Mouse (Mus musculus) stomach, embryonic 14.5 days (tissue): ENCODE results near the gene 9930111J21Rik1. TPM values are rescaled to one million over a fixed set of nuclear protein-coding genes. Genes with fewer than 3 reads are reported as not detected.
"Not testable (repeated sequence)": the region's sequence is repeated elsewhere in the genome, so short reads cannot be mapped to it uniquely, and the experiment has no call there.

Experiments used
- ATAC-seq: fragments of 200-750 bp; cut with Nextera tagmentation; 2 replicates; pipeline ENCODE4 v1.8.0; 2017; ENCODE audit warnings: low read depth, moderate TSS enrichment; ENCODE audit not compliant: insufficient number of reproducible peaks, insufficient read depth, low FRiP score
- H3K27ac ChIP-seq: fragments of 300-500 bp; sonication (generic); 2 replicates; pipeline ENCODE4 v1.5.1; 2014; ENCODE audit warnings: mild to moderate bottlenecking, low read length, moderate library complexity, mixed read lengths
- H3K27me3 ChIP-seq: fragments of 300-500 bp; sonication (generic); 2 replicates; pipeline ENCODE4 v1.6.1; 2014; ENCODE audit warnings: low read length, control low read depth, mixed read lengths; ENCODE audit not compliant: control insufficient read depth, insufficient read depth
- H3K36me3 ChIP-seq: fragments of 300-500 bp; sonication (generic); 2 replicates; pipeline ENCODE4 v1.6.1; 2014; ENCODE audit warnings: mild to moderate bottlenecking, control low read depth, low read length, moderate library complexity, mixed read lengths; ENCODE audit not compliant: control insufficient read depth, insufficient read depth
- H3K4me1 ChIP-seq: fragments of 300-500 bp; sonication (generic); 2 replicates; pipeline ENCODE4 v1.6.1; 2014; ENCODE audit warnings: low read length, control low read depth, mixed read lengths; ENCODE audit not compliant: control insufficient read depth, insufficient read depth
- H3K4me2 ChIP-seq: fragments of 300-500 bp; sonication (generic); replicated peaks from 2 replicates; pipeline ENCODE4 v1.6.1; 2014; ENCODE audit warnings: low read depth, low read length, control low read depth
- H3K4me3 ChIP-seq: fragments of 300-500 bp; sonication (generic); 2 replicates; pipeline ENCODE4 v1.5.1; 2014; ENCODE audit warnings: low read depth, low read length, control low read depth
- H3K9ac ChIP-seq: fragments of 300-500 bp; sonication (generic); replicated peaks from 2 replicates; pipeline ENCODE4 v1.6.1; 2014; ENCODE audit warnings: low read depth, mild to moderate bottlenecking, control low read depth, low read length, moderate library complexity, mixed read lengths
- H3K9me3 ChIP-seq: fragments of 300-500 bp; sonication (generic); 2 replicates; pipeline ENCODE4 v1.6.1; 2016; ENCODE audit warnings: low read depth, low read length, control low read depth; ENCODE audit not compliant: control insufficient read depth
- WGBS: fragments of 180-500 bp; shearing (Covaris S2); extraction: QIAGEN DNeasy Blood & Tissue Kit; methylation state at CpG from one replicate; pipeline ENCODE4 v1.1.7; 2014; 5-methylcytosine and 5-hydroxymethylcytosine counted together
- polyA plus RNA-seq: library from polyadenylated mRNA; unstranded; fragments of >200 nt; fragmentation: Nextera tagmentation; extraction: Ambion mirVana; gene quantifications from 2 replicates; pipeline ENCODE4 v1.2.1, GENCODE M21; 2014

Gene 9930111J21Rik1
- polyA plus RNA-seq, 1 experiment from 2014 or later, result 0.67 TPM

- H3K36me3 ChIP-seq, H3K9ac ChIP-seq, ATAC-seq, H3K4me1 ChIP-seq, H3K4me3 ChIP-seq, H3K4me2 ChIP-seq, H3K27me3 ChIP-seq, H3K27ac ChIP-seq, H3K9me3 ChIP-seq: not testable (repeated sequence)
- WGBS, result 81% methylated on average over 2 of the region's 3 CpGs
These were observed 9.0 kb upstream of the 9930111J21Rik1 start for GRCm38 (mm10) chr11:48988219-48988618.

- H3K9ac ChIP-seq, H3K36me3 ChIP-seq, ATAC-seq, H3K27me3 ChIP-seq, H3K27ac ChIP-seq, H3K9me3 ChIP-seq, H3K4me3 ChIP-seq, H3K4me1 ChIP-seq, H3K4me2 ChIP-seq: not testable (repeated sequence)
- no CpG with 5 or more reads among the region's 3 CpGs for WGBS
These were observed 3.6 kb upstream of the 9930111J21Rik1 start for GRCm38 (mm10) chr11:48982848-48983247.

- no CpG with 5 or more reads among the region's 5 CpGs for WGBS
- H3K27ac ChIP-seq, H3K4me1 ChIP-seq, ATAC-seq, H3K4me2 ChIP-seq, H3K36me3 ChIP-seq, H3K27me3 ChIP-seq, H3K9me3 ChIP-seq, H3K9ac ChIP-seq, H3K4me3 ChIP-seq: not testable (repeated sequence)
These were observed 854 bp upstream of the 9930111J21Rik1 start for GRCm38 (mm10) chr11:48980052-48980451.

- not testable (repeated sequence) for H3K9ac ChIP-seq, H3K9me3 ChIP-seq, H3K27ac ChIP-seq, H3K36me3 ChIP-seq, H3K27me3 ChIP-seq, ATAC-seq, H3K4me1 ChIP-seq, H3K4me3 ChIP-seq, H3K4me2 ChIP-seq
- no CpG with 5 or more reads among the region's 1 CpGs for WGBS
These were observed 808 bp downstream of the 9930111J21Rik1 start, which contains the start of gene Olfr56 for GRCm38 (mm10) chr11:48978240-48978939. Gene Olfr56, plus strand, starts transcription at chr11:48978889.

- not testable (repeated sequence) for H3K4me1 ChIP-seq, H3K4me2 ChIP-seq, H3K4me3 ChIP-seq, H3K27me3 ChIP-seq, ATAC-seq, H3K36me3 ChIP-seq, H3K27ac ChIP-seq, H3K9ac ChIP-seq, H3K9me3 ChIP-seq
- WGBS, result no CpG with 5 or more reads among the region's 1 CpGs
These were observed 4.5 kb downstream of the 9930111J21Rik1 start for GRCm38 (mm10) chr11:48974686-48975085.

DNA sequence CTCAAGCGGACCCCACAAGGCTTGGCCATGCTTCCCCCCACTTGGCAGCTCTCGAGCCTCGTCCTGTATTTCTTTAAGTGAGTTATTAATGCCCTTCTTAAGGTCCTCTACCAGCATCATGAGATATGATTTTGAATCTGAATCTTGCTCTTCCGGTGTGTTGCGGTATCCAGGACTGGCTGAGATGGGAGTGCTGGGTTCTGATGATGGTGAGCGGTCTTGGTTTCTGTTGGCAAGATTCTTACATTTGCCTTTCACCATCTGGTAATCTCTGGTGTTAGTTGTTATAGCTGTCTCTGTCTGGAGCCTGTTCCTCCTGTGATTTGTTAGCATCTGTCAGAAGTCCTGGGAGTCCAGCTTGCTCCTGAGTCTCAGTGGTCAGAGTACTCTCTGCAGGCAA, 33.1 kb downstream of the 9930111J21Rik1 start, which contains the start of gene Psme2b:
Gene Psme2b (minus strand): TSS at position 101 of the 400 bp plus-strand sequence.
- H3K9ac ChIP-seq, H3K9me3 ChIP-seq, H3K4me3 ChIP-seq, ATAC-seq, H3K36me3 ChIP-seq, H3K4me2 ChIP-seq, H3K4me1 ChIP-seq, H3K27ac ChIP-seq, H3K27me3 ChIP-seq: not testable (repeated sequence)
- 83% methylated on average over 6 of the region's 6 CpGs for WGBS

DNA sequence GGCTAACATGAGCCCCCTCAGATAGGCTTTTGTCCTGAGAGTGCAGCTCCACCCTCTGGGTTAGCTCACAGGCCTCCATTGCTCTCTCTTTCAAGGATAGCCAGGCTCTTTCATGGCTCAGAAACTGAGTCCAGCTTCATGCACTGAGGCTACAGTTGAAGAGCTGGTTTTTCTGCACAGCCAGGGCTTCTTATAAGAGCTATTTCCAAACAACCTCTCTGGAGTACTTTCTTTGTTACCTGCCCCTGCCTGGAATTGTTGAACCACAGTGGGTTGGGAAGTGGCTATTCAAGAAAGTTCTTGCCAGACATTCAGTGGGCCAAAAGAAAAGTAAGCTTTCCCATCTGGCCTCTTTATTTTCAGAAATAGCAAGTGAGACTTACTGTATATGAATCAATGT, 39.9 kb downstream of the 9930111J21Rik1 start:
- H3K4me3 ChIP-seq, H3K27me3 ChIP-seq, H3K9ac ChIP-seq, H3K9me3 ChIP-seq, H3K4me2 ChIP-seq, ATAC-seq, H3K4me1 ChIP-seq, H3K36me3 ChIP-seq, H3K27ac ChIP-seq: not testable (repeated sequence)

GRCm38 (mm10) chr11:48935291-48935690, 43.9 kb downstream of the 9930111J21Rik1 start:
- not testable (repeated sequence) for H3K36me3 ChIP-seq, H3K27me3 ChIP-seq, H3K27ac ChIP-seq, H3K9ac ChIP-seq, H3K4me1 ChIP-seq, H3K9me3 ChIP-seq, H3K4me3 ChIP-seq, ATAC-seq, H3K4me2 ChIP-seq
- no CpG with 5 or more reads among the region's 3 CpGs for WGBS

DNA sequence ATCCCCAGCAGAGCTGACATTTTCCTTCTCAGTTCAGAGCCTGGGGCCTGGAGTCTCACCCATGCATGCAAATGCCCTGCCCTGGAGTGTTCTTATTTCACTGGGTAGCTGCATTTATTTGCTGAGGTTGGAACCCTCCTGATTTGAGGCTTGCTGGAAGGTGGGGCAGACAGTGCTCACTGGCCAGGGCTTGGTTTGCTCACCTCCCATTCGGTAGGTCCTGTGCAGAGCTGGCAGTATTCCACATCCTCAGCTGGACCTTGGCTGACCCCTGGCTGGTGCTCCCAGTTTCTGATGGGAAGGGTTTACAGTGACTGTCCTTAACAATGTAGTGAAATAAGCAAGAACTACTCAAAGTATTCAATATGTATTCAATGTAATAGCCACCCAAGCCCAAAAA, 45.3 kb downstream of the 9930111J21Rik1 start:
- H3K9ac ChIP-seq, H3K4me3 ChIP-seq, H3K4me1 ChIP-seq, H3K27me3 ChIP-seq, H3K9me3 ChIP-seq, H3K4me2 ChIP-seq, ATAC-seq, H3K27ac ChIP-seq, H3K36me3 ChIP-seq: not testable (repeated sequence)
- WGBS, result 50% methylated on average over 1 of the region's 1 CpGs
